Mouse (Mus musculus) A20 (cell line): ENCODE measurements around the gene Ncoa6.
A peak's percentile ranks its signal among the peaks of the same experiment; 100 is the strongest.

Source experiments
- DNase-seq: peaks from one replicate; pipeline ENCODE4 v3.0.0-alpha.2; 2011; ENCODE audit warnings: low read depth, low spot score

Ncoa6 gene

GRCm38 (mm10) chr2:155367635-155368284 is 105.9 kb downstream of the Ncoa6 start:
- no peak for DNase-seq

GRCm38 (mm10) chr2:155357686-155358399 is 115.9 kb downstream of the Ncoa6 start:
- DNase-seq: peak; percentile 70

- DNase-seq: peak; percentile 93
These were observed 116.6 kb downstream of the Ncoa6 start, which contains the start of gene Pigu for GRCm38 (mm10) chr2:155356971-155357591. TSS of gene Pigu (minus strand) at chr2:155357430.

- DNase-seq: no peak
These were observed 119.3 kb downstream of the Ncoa6 start for GRCm38 (mm10) chr2:155354402-155354801.

GRCm38 (mm10) chr2:155346670-155347069 is 127.0 kb downstream of the Ncoa6 start:
- no peak for DNase-seq
